Mouse (Mus musculus): ENCODE measurements at regions not wholly inside any gene's neighbourhood (a gene's known extent, or its start where the extent isn't known, plus 50 kb on each side); places are given as distances from the start of the nearest gene placed in this dataset.

DNA sequence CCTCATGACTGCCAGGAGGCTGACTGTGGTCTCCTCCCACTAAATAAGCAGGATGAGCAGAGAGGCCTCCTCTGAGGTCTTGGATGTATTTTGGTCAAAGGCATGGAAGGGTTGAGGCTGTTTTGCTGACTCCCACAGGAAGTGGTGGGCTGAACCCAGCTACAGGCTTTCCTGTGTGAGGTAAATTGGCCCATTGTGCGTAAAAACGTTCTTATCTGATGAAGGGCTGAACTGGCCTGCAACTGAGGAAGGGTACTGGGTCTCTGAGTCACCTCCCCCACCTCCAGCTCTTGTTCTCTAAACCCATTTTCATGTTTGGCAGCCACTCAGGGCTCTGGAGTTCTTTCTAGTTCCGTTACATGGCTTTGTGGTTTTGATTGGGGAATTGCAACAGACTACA lies 138.7 kb downstream of the Cog6 start:
- no peak overlapping the region for H3K27ac ChIP-seq (ENCODE audit: low read length)
- H3K9ac ChIP-seq (ENCODE audit: low read depth, low read length) = no peak overlapping the region
- WGBS (ENCODE audit: insufficient replicate concordance) = 7% methylated on average over 3 of the region's 3 CpGs
- no peak overlapping the region for H3K4me2 ChIP-seq (ENCODE audit: low read depth, low read length)
- H3K27me3 ChIP-seq (ENCODE audit: control insufficient read depth, insufficient read depth, low read depth, low read length) = no peaks in the 10 kb centered on the region
- H3K36me3 ChIP-seq (ENCODE audit: control insufficient read depth, insufficient read depth) = no peaks in the 10 kb centered on the region
- H3K4me3 ChIP-seq (ENCODE audit: low read depth, low read length) = no peak overlapping the region
- H3K4me1 ChIP-seq (ENCODE audit: control insufficient read depth, low read depth, low read length) = no peaks in the 10 kb centered on the region; the same call in 1 of the 2 replicates
- no peak for ATAC-seq (ENCODE audit: low read depth)
- H3K9me3 ChIP-seq (replicated peaks; ENCODE audit: control insufficient read depth, low read length) = no peaks in the 10 kb centered on the region

GRCm38 (mm10) chr3:52872260-52872659 lies 144.8 kb downstream of the Cog6 start:
- no peaks in the 10 kb centered on the region for H3K36me3 ChIP-seq (ENCODE audit: control insufficient read depth, insufficient read depth)
- H3K9me3 ChIP-seq (replicated peaks; ENCODE audit: control insufficient read depth, low read length) = no peaks in the 10 kb centered on the region
- no peaks in the 10 kb centered on the region for H3K27me3 ChIP-seq (ENCODE audit: control insufficient read depth, insufficient read depth, low read depth, low read length)
- no peak overlapping the region for H3K4me2 ChIP-seq (ENCODE audit: low read depth, low read length)
- no peaks in the 10 kb centered on the region for H3K4me1 ChIP-seq (ENCODE audit: control insufficient read depth, low read depth, low read length)
- no peak overlapping the region for H3K4me3 ChIP-seq (ENCODE audit: low read depth, low read length)
- WGBS (ENCODE audit: insufficient replicate concordance) = 26% methylated on average over 5 of the region's 5 CpGs
- H3K9ac ChIP-seq (ENCODE audit: low read depth, low read length) = no peak overlapping the region
- no peak for ATAC-seq (ENCODE audit: low read depth)
- H3K27ac ChIP-seq (ENCODE audit: low read length) = no peak overlapping the region

- Histone ChIP-seq H3K36me3 (ENCODE audit: control insufficient read depth, insufficient read depth) (no peaks in the 10 kb centered on the region), H3K9me3 (replicated peaks; ENCODE audit: control insufficient read depth, low read length) (no peaks in the 10 kb centered on the region), H3K4me1 (ENCODE audit: control insufficient read depth, low read depth, low read length) (no peaks in the 10 kb centered on the region), H3K4me3 (ENCODE audit: low read depth, low read length) (no peak overlapping the region), H3K9ac (ENCODE audit: low read depth, low read length) (no peak overlapping the region), H3K27ac (ENCODE audit: low read length) (no peak overlapping the region), H3K4me2 (ENCODE audit: low read depth, low read length) (no peak overlapping the region), H3K27me3 (ENCODE audit: control insufficient read depth, insufficient read depth, low read depth, low read length) (no peaks in the 10 kb centered on the region)
- no peak for ATAC-seq (ENCODE audit: low read depth)
- 50% methylated on average over 8 of the region's 8 CpGs for WGBS (ENCODE audit: insufficient replicate concordance)
Observed at GRCm38 (mm10) chr3:52863146-52863849, 153.7 kb downstream of the Cog6 start.

GRCm38 (mm10) chr3:52862026-52862425 lies 155.0 kb downstream of the Cog6 start:
- H3K4me3 ChIP-seq (ENCODE audit: low read depth, low read length) = no peak overlapping the region
- H3K4me1 ChIP-seq (ENCODE audit: control insufficient read depth, low read depth, low read length) = no peaks in the 10 kb centered on the region
- no peaks in the 10 kb centered on the region for H3K9me3 ChIP-seq (replicated peaks; ENCODE audit: control insufficient read depth, low read length)
- no peak for ATAC-seq (ENCODE audit: low read depth)
- H3K36me3 ChIP-seq (ENCODE audit: control insufficient read depth, insufficient read depth) = no peaks in the 10 kb centered on the region
- H3K4me2 ChIP-seq (ENCODE audit: low read depth, low read length) = no peak overlapping the region
- 55% methylated on average over 4 of the region's 4 CpGs for WGBS (ENCODE audit: insufficient replicate concordance)
- no peak overlapping the region for H3K9ac ChIP-seq (ENCODE audit: low read depth, low read length)
- H3K27ac ChIP-seq (ENCODE audit: low read length) = no peak overlapping the region
- no peaks in the 10 kb centered on the region for H3K27me3 ChIP-seq (ENCODE audit: control insufficient read depth, insufficient read depth, low read depth, low read length)

GRCm38 (mm10) chr3:52861538-52861937 lies 155.5 kb downstream of the Cog6 start:
- Histone ChIP-seq H3K9ac (ENCODE audit: low read depth, low read length) (no peak overlapping the region), H3K9me3 (replicated peaks; ENCODE audit: control insufficient read depth, low read length) (no peaks in the 10 kb centered on the region), H3K27ac (ENCODE audit: low read length) (no peak overlapping the region), H3K36me3 (ENCODE audit: control insufficient read depth, insufficient read depth) (no peaks in the 10 kb centered on the region), H3K4me3 (ENCODE audit: low read depth, low read length) (no peak overlapping the region), H3K4me1 (ENCODE audit: control insufficient read depth, low read depth, low read length) (no peaks in the 10 kb centered on the region), H3K4me2 (ENCODE audit: low read depth, low read length) (no peak overlapping the region), H3K27me3 (ENCODE audit: control insufficient read depth, insufficient read depth, low read depth, low read length) (no peaks in the 10 kb centered on the region)
- ATAC-seq (ENCODE audit: low read depth) = no peak
- 73% methylated on average over 13 of the region's 13 CpGs for WGBS (ENCODE audit: insufficient replicate concordance)

GRCm38 (mm10) chr3:52859848-52860247 lies 157.2 kb downstream of the Cog6 start:
- WGBS (ENCODE audit: insufficient replicate concordance) = 41% methylated on average over 2 of the region's 2 CpGs
- H3K9me3 ChIP-seq (replicated peaks; ENCODE audit: control insufficient read depth, low read length) = no peaks in the 10 kb centered on the region

DNA sequence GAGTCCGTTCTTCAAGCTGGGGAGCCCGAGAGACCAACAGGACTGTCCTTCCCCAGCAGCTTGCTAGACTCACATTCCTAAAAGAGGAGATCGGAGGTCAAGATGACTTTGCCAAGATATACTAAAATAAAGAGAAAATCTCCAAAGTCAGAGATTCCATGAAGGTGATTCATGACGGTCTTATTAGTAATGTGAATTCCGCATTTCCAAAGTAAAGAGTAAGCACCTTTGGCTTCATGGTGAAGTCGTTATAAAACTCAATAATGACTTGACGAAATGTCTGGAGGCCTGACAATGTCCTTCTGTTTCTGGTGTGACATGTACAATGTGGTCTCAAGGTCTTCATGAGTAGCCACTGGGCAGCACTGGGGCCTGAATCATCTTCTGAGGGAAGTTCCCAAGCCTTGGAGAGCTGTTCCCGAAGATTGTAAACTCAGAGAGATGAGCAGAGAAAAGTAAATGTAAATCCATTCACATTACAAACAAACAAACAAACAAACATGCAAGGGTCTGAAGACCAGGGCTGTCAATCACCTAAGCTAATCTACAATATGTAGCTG lies 157.7 kb downstream of the Cog6 start:
- H3K4me2 ChIP-seq (ENCODE audit: low read depth, low read length) = no peak overlapping the region
- no peak for ATAC-seq (ENCODE audit: low read depth)
- WGBS (ENCODE audit: insufficient replicate concordance) = 67% methylated on average over 8 of the region's 8 CpGs
- no peaks in the 10 kb centered on the region for H3K4me1 ChIP-seq (ENCODE audit: control insufficient read depth, low read depth, low read length)
- no peaks in the 10 kb centered on the region for H3K36me3 ChIP-seq (ENCODE audit: control insufficient read depth, insufficient read depth)
- no peak overlapping the region for H3K4me3 ChIP-seq (ENCODE audit: low read depth, low read length)
- H3K9me3 ChIP-seq (replicated peaks; ENCODE audit: control insufficient read depth, low read length) = no peaks in the 10 kb centered on the region
- no peak overlapping the region for H3K9ac ChIP-seq (ENCODE audit: low read depth, low read length)
- H3K27me3 ChIP-seq (ENCODE audit: control insufficient read depth, insufficient read depth, low read depth, low read length) = no peaks in the 10 kb centered on the region
- H3K27ac ChIP-seq (ENCODE audit: low read length) = no peak overlapping the region

More at GRCm38 (mm10) chr3:52859848-52860247, 157.2 kb downstream of the Cog6 start:
- no peak overlapping the region for H3K9ac ChIP-seq (ENCODE audit: low read depth, low read length)
- no peaks in the 10 kb centered on the region for H3K4me1 ChIP-seq (ENCODE audit: control insufficient read depth, low read depth, low read length)
- H3K27ac ChIP-seq (ENCODE audit: low read length) = no peak overlapping the region
- H3K27me3 ChIP-seq (ENCODE audit: control insufficient read depth, insufficient read depth, low read depth, low read length) = no peaks in the 10 kb centered on the region
- no peak overlapping the region for H3K4me2 ChIP-seq (ENCODE audit: low read depth, low read length)
- no peak overlapping the region for H3K4me3 ChIP-seq (ENCODE audit: low read depth, low read length)
- no peak for ATAC-seq (ENCODE audit: low read depth)
- H3K36me3 ChIP-seq (ENCODE audit: control insufficient read depth, insufficient read depth) = no peaks in the 10 kb centered on the region

DNA sequence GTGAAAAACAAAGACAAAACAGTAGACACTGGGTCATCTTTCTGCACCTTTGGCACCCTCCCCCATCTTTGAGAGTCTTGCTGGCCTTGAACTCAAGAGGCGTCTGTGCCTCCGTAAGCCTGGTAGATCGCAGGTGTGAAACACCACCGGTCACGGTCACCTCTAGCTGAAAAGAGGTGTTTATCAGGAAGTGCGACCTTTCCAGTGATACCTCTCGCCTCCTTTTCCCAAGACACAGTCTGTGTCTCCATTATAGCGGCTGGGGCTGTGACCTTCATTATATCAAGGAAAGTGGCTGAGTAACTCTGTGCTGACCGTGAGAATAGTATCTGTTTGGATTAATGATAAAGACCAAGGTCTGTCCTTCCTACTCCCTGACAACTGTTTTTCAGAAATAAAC lies 158.8 kb downstream of the Cog6 start:
- Histone ChIP-seq H3K27ac (ENCODE audit: low read length) (no peak overlapping the region), H3K4me2 (ENCODE audit: low read depth, low read length) (no peak overlapping the region), H3K27me3 (ENCODE audit: control insufficient read depth, insufficient read depth, low read depth, low read length) (no peaks in the 10 kb centered on the region), H3K36me3 (ENCODE audit: control insufficient read depth, insufficient read depth) (no peaks in the 10 kb centered on the region), H3K4me3 (ENCODE audit: low read depth, low read length) (no peak overlapping the region), H3K4me1 (ENCODE audit: control insufficient read depth, low read depth, low read length) (no peaks in the 10 kb centered on the region), H3K9ac (ENCODE audit: low read depth, low read length) (no peak overlapping the region), H3K9me3 (replicated peaks; ENCODE audit: control insufficient read depth, low read length) (no peaks in the 10 kb centered on the region)
- ATAC-seq (ENCODE audit: low read depth) = no peak
- 71% methylated on average over 9 of the region's 9 CpGs for WGBS (ENCODE audit: insufficient replicate concordance)

DNA sequence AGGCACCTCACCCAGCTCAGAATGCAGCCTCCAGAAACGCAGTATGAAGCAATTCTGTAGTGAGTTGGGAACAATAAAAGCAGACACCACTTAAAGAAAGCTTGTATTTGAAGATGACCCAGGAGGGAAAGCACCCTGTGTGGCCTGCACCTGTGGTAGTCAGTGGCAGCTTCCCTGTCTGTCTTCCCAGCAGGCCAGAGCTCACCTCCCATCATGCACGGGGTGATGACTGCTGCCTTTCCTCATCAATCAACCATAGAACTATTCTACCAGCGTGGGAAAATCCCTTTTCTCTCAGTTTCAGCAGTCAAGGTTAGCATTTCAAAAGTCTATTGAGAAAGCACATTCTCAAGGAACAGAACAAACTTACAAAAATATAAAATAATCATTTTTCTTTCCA lies 160.0 kb downstream of the Cog6 start:
- no peaks in the 10 kb centered on the region for H3K27me3 ChIP-seq (ENCODE audit: control insufficient read depth, insufficient read depth, low read depth, low read length)
- no peak overlapping the region for H3K9ac ChIP-seq (ENCODE audit: low read depth, low read length)
- H3K9me3 ChIP-seq (replicated peaks; ENCODE audit: control insufficient read depth, low read length) = no peaks in the 10 kb centered on the region
- ATAC-seq (ENCODE audit: low read depth) = no peak
- H3K36me3 ChIP-seq (ENCODE audit: control insufficient read depth, insufficient read depth) = no peaks in the 10 kb centered on the region
- 56% methylated on average over 3 of the region's 3 CpGs for WGBS (ENCODE audit: insufficient replicate concordance)
- no peak overlapping the region for H3K4me2 ChIP-seq (ENCODE audit: low read depth, low read length)
- H3K4me3 ChIP-seq (ENCODE audit: low read depth, low read length) = no peak overlapping the region
- no peak overlapping the region for H3K27ac ChIP-seq (ENCODE audit: low read length)
- no peaks in the 10 kb centered on the region for H3K4me1 ChIP-seq (ENCODE audit: control insufficient read depth, low read depth, low read length)
